ENCODE assay signal across 16 mouse cellular contexts in the genomic region with DNA sequence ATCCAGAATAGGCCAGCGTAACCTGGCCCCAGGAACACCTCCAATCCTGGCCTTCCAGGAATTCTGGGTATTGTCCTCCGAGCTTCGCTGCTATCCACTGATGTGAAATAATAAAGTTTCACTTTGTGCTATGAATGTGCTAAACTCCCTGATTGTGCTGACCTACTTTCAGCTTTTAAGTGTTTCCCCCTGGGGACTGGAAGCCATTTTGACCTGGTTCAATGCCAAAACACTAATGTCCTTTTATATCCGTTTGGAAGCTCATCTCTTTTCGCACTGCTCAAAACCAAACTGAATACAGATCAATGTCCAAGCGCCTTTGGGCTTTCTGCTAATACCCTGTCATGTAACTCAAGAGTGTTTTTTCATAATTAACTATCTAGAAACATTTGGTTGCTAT. TPM values are rescaled to one million over a fixed set of nuclear protein-coding genes. Genes with fewer than 3 reads are reported as not detected.
A peak's percentile ranks its signal among the peaks of the same experiment; 100 is the strongest.
DNase-seq lines count a peak whose midpoint lies in the region; ATAC-seq and TF ChIP-seq lines count a peak whose summit lies in the region.
"Had no signal": no experiment of that assay in that cellular context is flagged by ENCODE, and none has a peak within 500 bp of the region (broad histone marks: within the 10 kb centered on the region; RNA-seq: fewer than 3 reads in every experiment).

No protein-coding gene starts in this region.

- no peak for TF ChIP-seq POLR2A in ES-Bruce4 (IDR thresholded peaks at IDR 0.05; ENCODE audit: insufficient read depth, low read length)

- H3K9ac ChIP-seq in heart, embryonic 11.5 days (ENCODE audit: low read depth, low read length) = no peak overlapping the region
- H3K9ac ChIP-seq in kidney, embryonic 14.5 days (ENCODE audit: low read depth, low read length) = no peak overlapping the region
- H3K9ac ChIP-seq in ES-Bruce4 (ENCODE audit: low read depth, poor library complexity, severe bottlenecking) = no peak overlapping the region
- no peak overlapping the region for H3K9ac ChIP-seq in intestine, postnatal 0 days (ENCODE audit: low read depth, low read length)
- H3K9ac ChIP-seq: forebrain, embryonic 15.5 days; limb, embryonic 15.5 days had no signal

- 82% methylated on average over 6 of the region's 6 CpGs for WGBS in heart, embryonic 11.5 days (ENCODE audit: insufficient replicate concordance)
- WGBS in kidney, embryonic 14.5 days = 88% methylated on average over 6 of the region's 6 CpGs
- whole genome bisulfite sequencing in intestine, postnatal 0 days = 77% methylated on average over 6 of the region's 6 CpGs

- H3K4me3 ChIP-seq in heart, embryonic 11.5 days (ENCODE audit: low read depth, low read length) = no peak overlapping the region
- H3K4me3 ChIP-seq in kidney, embryonic 14.5 days (ENCODE audit: low read length) = no peak overlapping the region
- no peak overlapping the region for H3K4me3 ChIP-seq in ES-Bruce4 (ENCODE audit: low read depth, low read length)
- H3K4me3 ChIP-seq in intestine, postnatal 0 days (ENCODE audit: low read depth, low read length) = no peak overlapping the region
- H3K4me3 ChIP-seq: forebrain, embryonic 15.5 days; limb, embryonic 15.5 days had no signal

- ATAC-seq in heart, embryonic 11.5 days (replicated peaks; ENCODE audit: insufficient number of reproducible peaks, low FRiP score, low TSS enrichment) = no peak
- no peak for ATAC-seq in kidney, embryonic 14.5 days (ENCODE audit: low FRiP score, low TSS enrichment)
- ATAC-seq in intestine, postnatal 0 days = no peak
- ATAC-seq: forebrain, embryonic 15.5 days had no signal

- intact Hi-C loops in left cerebral cortex, postnatal 10 days (cut with DNase I) = no loop called here

- TF ChIP-seq EP300 in ES-Bruce4 (IDR thresholded peaks at IDR 0.05; ENCODE audit: insufficient read depth, low read depth, low read length) = no peak

- H3K9me3 ChIP-seq in heart, embryonic 11.5 days (replicated peaks; ENCODE audit: control insufficient read depth, low read length) = no peaks in the 10 kb centered on the region
- H3K9me3 ChIP-seq in kidney, embryonic 14.5 days (ENCODE audit: control insufficient read depth, low read length) = no peaks in the 10 kb centered on the region
- no peaks in the 10 kb centered on the region for H3K9me3 ChIP-seq in ES-Bruce4 (replicated peaks; ENCODE audit: control insufficient read depth, insufficient read depth, low read length, poor library complexity, severe bottlenecking)
- no peaks in the 10 kb centered on the region for H3K9me3 ChIP-seq in intestine, postnatal 0 days (ENCODE audit: control insufficient read depth)
- H3K9me3 ChIP-seq: forebrain, embryonic 15.5 days; limb, embryonic 15.5 days had no signal

- H3K27ac ChIP-seq in heart, embryonic 11.5 days (ENCODE audit: low read depth, low read length) = no peak overlapping the region
- no peak overlapping the region for H3K27ac ChIP-seq in kidney, embryonic 14.5 days (ENCODE audit: low read depth, low read length)
- 0 out of 2 replicates have a peak overlapping the region, but pooled peaks have one; percentile 54 for H3K27ac ChIP-seq in ES-Bruce4 (ENCODE audit: insufficient read depth, low read length)
- H3K27ac ChIP-seq in intestine, postnatal 0 days (ENCODE audit: low read depth, low read length) = peak overlapping the region; percentile 3; the same call in 1 of the 2 replicates
- H3K27ac ChIP-seq: forebrain, embryonic 15.5 days; limb, embryonic 15.5 days had no signal

- no peaks in the 10 kb centered on the region for H3K27me3 ChIP-seq in heart, embryonic 11.5 days (ENCODE audit: control insufficient read depth, insufficient read depth, low read length)
- H3K27me3 ChIP-seq in kidney, embryonic 14.5 days (ENCODE audit: control insufficient read depth, insufficient read depth, low read length) = no peaks in the 10 kb centered on the region
- H3K27me3 ChIP-seq in ES-Bruce4 (ENCODE audit: control insufficient read depth, insufficient read depth, low read length, poor library complexity, severe bottlenecking) = no peaks in the 10 kb centered on the region
- no peaks in the 10 kb centered on the region for H3K27me3 ChIP-seq in intestine, postnatal 0 days (replicated peaks; ENCODE audit: control insufficient read depth, insufficient read depth, low read length)
- H3K27me3 ChIP-seq: limb, embryonic 15.5 days had no signal

- TF ChIP-seq CTCF in ES-Bruce4 (IDR thresholded peaks at IDR 0.05; ENCODE audit: low read depth, low read length) = no peak
- no peak for TF ChIP-seq CTCF in intestine, postnatal 0 days (IDR thresholded peaks at IDR 0.05; ENCODE audit: low read depth)

- peak; percentile 46 for DNase-seq in heart, adult 8-10 months (ENCODE audit: low spot score)
- DNase-seq in kidney, postnatal 14 days = peak; percentile 36
- no peak for DNase-seq in left cerebral cortex, postnatal 10 days (ENCODE audit: extremely low spot score in 1 of 2, low spot score in 2 of 2)
- DNase-seq: adrenal gland, postnatal 25 days; B cell, adult 2 months; cerebellum, adult 8-10 months; kidney, postnatal 36 days; thymus, postnatal 36 days had no signal

- peaks cover 4% of the 10 kb centered on the region; the same call in 1 of the 2 replicates for H3K4me1 ChIP-seq in heart, embryonic 11.5 days (ENCODE audit: control insufficient read depth, insufficient read depth, low read length)
- peaks cover 6% of the 10 kb centered on the region; the same call in 1 of the 2 replicates for H3K4me1 ChIP-seq in kidney, embryonic 14.5 days (ENCODE audit: control insufficient read depth, insufficient read depth, low read length)
- no peaks in the 10 kb centered on the region for H3K4me1 ChIP-seq in ES-Bruce4 (ENCODE audit: control insufficient read depth, insufficient read depth, low read length)
- no peaks in the 10 kb centered on the region for H3K4me1 ChIP-seq in intestine, postnatal 0 days (replicated peaks; ENCODE audit: control insufficient read depth, insufficient read depth, low read length)

- H3K36me3 ChIP-seq in heart, embryonic 11.5 days (ENCODE audit: control insufficient read depth, insufficient read depth, low read length) = no peaks in the 10 kb centered on the region
- no peaks in the 10 kb centered on the region for H3K36me3 ChIP-seq in kidney, embryonic 14.5 days (ENCODE audit: control insufficient read depth, insufficient read depth, low read length)
- no peaks in the 10 kb centered on the region for H3K36me3 ChIP-seq in ES-Bruce4 (ENCODE audit: control insufficient read depth, insufficient read depth, low read length, poor library complexity, severe bottlenecking)
- H3K36me3 ChIP-seq in intestine, postnatal 0 days (ENCODE audit: control insufficient read depth, insufficient read depth) = peaks cover 4% of the 10 kb centered on the region; the same call in 1 of the 2 replicates
- H3K36me3 ChIP-seq: forebrain, embryonic 15.5 days; limb, embryonic 15.5 days had no signal

- H3K4me2 ChIP-seq in heart, embryonic 11.5 days = no peak overlapping the region
- H3K4me2 ChIP-seq in kidney, embryonic 14.5 days (replicated peaks; ENCODE audit: low read depth, low read length) = no peak overlapping the region
- H3K4me2 ChIP-seq in intestine, postnatal 0 days (replicated peaks; ENCODE audit: low read depth) = no peak overlapping the region
- H3K4me2 ChIP-seq: forebrain, embryonic 15.5 days; limb, embryonic 15.5 days had no signal

RNA-seq across cellular contexts. Expression of a gene that starts 22.2 kb away (rescaled TPM):
- total RNA-seq in heart, adult 8-10 months (2022) = 10 to 100 TPM in 3 of 4 experiments, 1 to 10 TPM in 1; 9.1 to 18.3 (median 14.6) TPM
- polyA plus RNA-seq in heart, embryonic 11.5 days (2014; fragmentation: Nextera tagmentation; extraction: Ambion mirVana) = 32.2 and 43.8 TPM in 2 replicates
- 15.8 and 27.2 TPM in 2 replicates for polyA plus RNA-seq in kidney, embryonic 14.5 days (2014; fragmentation: Nextera tagmentation; extraction: Ambion mirVana)
- 1.8 and 2.8 TPM in 2 replicates for polyA plus RNA-seq in ES-Bruce4 (2011; ENCODE audit: insufficient read depth, insufficient read length, low read depth, missing spikeins)
- 30.8 and 31.0 TPM in 2 replicates for polyA plus RNA-seq in intestine, postnatal 0 days (2015; fragmentation: Nextera tagmentation; extraction: Ambion mirVana)
- 100 to 1,000 TPM; 132 to 140 TPM for total RNA-seq in left cerebral cortex, postnatal 10 days (2021)
- total RNA-seq: monocyte, adult 5-6 weeks; neutrophil, adult 5-6 weeks had no signal

Comparison
In these comparisons a context has a peak if more than half of its experiments do, and no peak if none do; other contexts are left out.
1. DNase-seq: peak in heart, adult 8-10 months (single experiment) and kidney, postnatal 14 days (single experiment); none in left cerebral cortex, postnatal 10 days (0 of 2).
2. H3K27ac ChIP-seq: peak in ES-Bruce4 (single experiment) and intestine, postnatal 0 days (single experiment); none in heart, embryonic 11.5 days (single experiment) and kidney, embryonic 14.5 days (single experiment).